Mouse (Mus musculus) hindbrain, embryonic 11.5 days (tissue): ENCODE measurements around the gene Defa30. TPM values are rescaled to one million over a fixed set of nuclear protein-coding genes. Genes with fewer than 3 reads are reported as not detected.
A peak's percentile ranks its signal among the peaks of the same experiment; 100 is the strongest.
"Not testable (repeated sequence)": the region's sequence is repeated elsewhere in the genome, so short reads cannot be mapped to it uniquely, and the experiment has no call there.

ENCODE experiments used
- ATAC-seq: fragments of 200-750 bp; cut with Nextera tagmentation; 2 replicates; pipeline ENCODE4 v1.8.0; 2017; ENCODE audit warnings: mild to moderate bottlenecking, moderate TSS enrichment, moderate library complexity; ENCODE audit not compliant: low FRiP score
- DNase-seq: peaks from one replicate; pipeline ENCODE4 v3.0.0-alpha.2; 2015; ENCODE audit warnings: low spot score
- H3K27ac ChIP-seq: fragments of 300-500 bp; sonication (generic); 2 replicates; pipeline ENCODE4 v1.5.1; 2014; ENCODE audit warnings: mild to moderate bottlenecking, low read depth, low read length
- H3K27me3 ChIP-seq: fragments of 300-500 bp; sonication (generic); 2 replicates; pipeline ENCODE4 v1.6.1; 2014; ENCODE audit warnings: mild to moderate bottlenecking, low read length, moderate library complexity, mixed read lengths; ENCODE audit not compliant: control insufficient read depth, insufficient read depth
- H3K36me3 ChIP-seq: fragments of 300-500 bp; sonication (generic); 2 replicates; pipeline ENCODE4 v1.6.1; 2014; ENCODE audit warnings: mild to moderate bottlenecking, low read length, moderate library complexity, mixed read lengths; ENCODE audit not compliant: control insufficient read depth, insufficient read depth
- H3K4me1 ChIP-seq: fragments of 300-500 bp; sonication (generic); replicated peaks from 2 replicates; pipeline ENCODE4 v1.6.1; 2014; ENCODE audit warnings: low read length, mixed read lengths; ENCODE audit not compliant: control insufficient read depth, insufficient read depth
- H3K4me2 ChIP-seq: fragments of 300-500 bp; sonication (generic); replicated peaks from 2 replicates; pipeline ENCODE4 v1.6.1; 2014; ENCODE audit warnings: mild to moderate bottlenecking, low read depth, low read length
- H3K4me3 ChIP-seq: fragments of 300-500 bp; sonication (generic); 2 replicates; pipeline ENCODE4 v1.5.1; 2014; ENCODE audit warnings: low read depth, low read length
- H3K9ac ChIP-seq: fragments of 300-500 bp; sonication (generic); 2 replicates; pipeline ENCODE4 v1.6.1; 2014; ENCODE audit warnings: low read depth, low read length
- H3K9me3 ChIP-seq: fragments of 300-500 bp; sonication (generic); 2 replicates; pipeline ENCODE4 v1.6.1; 2016; ENCODE audit warnings: low read length; ENCODE audit not compliant: control insufficient read depth
- WGBS: fragments of 180-500 bp; shearing (Covaris S2); extraction: QIAGEN DNeasy Blood & Tissue Kit; methylation state at CpG from one replicate; pipeline ENCODE4 v1.1.7; 2014; 5-methylcytosine and 5-hydroxymethylcytosine counted together
- polyA plus RNA-seq: library from polyadenylated mRNA; unstranded; fragments of >200 nt; fragmentation: Nextera tagmentation; extraction: Ambion mirVana; gene quantifications from 2 replicates; pipeline ENCODE4 v1.2.1, GENCODE M21; 2014

Defa30 gene
- not detected in 2 replicates for polyA plus RNA-seq

DNA sequence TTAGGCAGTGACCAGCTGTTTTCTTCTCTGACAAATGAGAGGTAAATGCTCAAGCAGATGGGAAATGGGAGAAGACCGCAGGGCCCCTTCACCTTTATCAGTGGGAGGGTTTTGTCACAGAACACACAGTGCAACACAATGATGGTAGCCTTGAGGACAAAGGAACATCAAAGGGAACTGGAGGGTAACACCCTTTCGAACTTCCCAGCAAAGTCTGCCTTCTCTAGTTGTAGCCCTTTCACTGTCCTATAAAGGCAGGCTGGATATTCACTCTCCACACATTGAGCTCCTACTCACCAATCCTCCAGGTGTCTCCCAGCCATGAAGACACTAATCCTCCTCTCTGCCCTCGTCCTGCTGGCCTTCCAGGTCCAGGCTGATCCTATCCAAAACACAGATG lies at the start of gene Defa30:
TSS of gene Defa30 (plus strand) at position 301 of the 400 bp plus-strand sequence.
- not testable (repeated sequence) for H3K4me2 ChIP-seq, H3K27me3 ChIP-seq, H3K27ac ChIP-seq, H3K9me3 ChIP-seq, ATAC-seq, H3K36me3 ChIP-seq, H3K4me1 ChIP-seq, H3K9ac ChIP-seq, DNase-seq, H3K4me3 ChIP-seq
- 52% methylated on average over 3 of the region's 3 CpGs for WGBS

GRCm38 (mm10) chr8:21093106-21093505 lies 41.3 kb upstream of the Defa30 start:
- ATAC-seq: no peak
- WGBS: 52% methylated on average over 4 of the region's 4 CpGs
- no peaks in the 10 kb centered on the region for H3K36me3 ChIP-seq

DNA sequence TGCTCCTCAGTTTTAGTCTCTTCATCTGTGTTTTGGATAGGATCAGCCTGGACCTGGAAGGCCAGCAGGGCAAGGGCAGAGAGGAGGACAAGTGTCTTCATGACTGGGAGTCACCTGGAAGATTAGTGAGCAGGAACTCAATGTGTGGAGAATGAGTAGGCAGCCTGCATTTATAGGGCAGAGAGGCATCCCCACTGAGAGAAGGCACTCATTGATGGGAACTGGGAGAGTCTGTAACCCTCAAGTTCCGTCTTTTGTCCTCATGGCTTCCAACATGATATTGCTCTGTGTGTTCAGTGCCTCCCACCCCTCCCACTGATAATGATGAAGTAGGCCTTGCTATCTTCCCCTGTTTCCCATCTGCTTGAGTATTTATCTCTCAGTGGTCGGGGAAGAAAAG lies 38.5 kb upstream of the Defa30 start, which contains the start of gene Gm14851:
TSS of gene Gm14851 (minus strand) at position 101 of the 400 bp plus-strand sequence.
- H3K36me3 ChIP-seq, H3K27me3 ChIP-seq, DNase-seq, ATAC-seq, H3K4me1 ChIP-seq, H3K9me3 ChIP-seq, H3K4me2 ChIP-seq, H3K4me3 ChIP-seq, H3K27ac ChIP-seq, H3K9ac ChIP-seq: not testable (repeated sequence)
- WGBS: no CpG with 5 or more reads among the region's 2 CpGs

More at GRCm38 (mm10) chr8:21093106-21093505, 41.3 kb upstream of the Defa30 start:
- DNase-seq: peak; percentile 0
- Histone ChIP-seq H3K4me3 (no peak overlapping the region), H3K9ac (no peak overlapping the region), H3K27me3 (no peaks in the 10 kb centered on the region), H3K27ac (no peak overlapping the region), H3K4me1 (no peaks in the 10 kb centered on the region), H3K4me2 (no peak overlapping the region), H3K9me3 (no peaks in the 10 kb centered on the region)

- WGBS: no CpG with 5 or more reads among the region's 1 CpGs
- not testable (repeated sequence) for ATAC-seq, H3K27ac ChIP-seq
Observed at GRCm38 (mm10) chr8:21161977-21162376, 27.5 kb downstream of the Defa30 start, which contains the start of gene Defa22. TSS of gene Defa22 (plus strand) at chr8:21162277.

More at GRCm38 (mm10) chr8:21161977-21162376, 27.5 kb downstream of the Defa30 start, which contains the start of gene Defa22:
- not testable (repeated sequence) for H3K9ac ChIP-seq, H3K4me1 ChIP-seq, H3K27me3 ChIP-seq, DNase-seq, H3K4me3 ChIP-seq, H3K9me3 ChIP-seq, H3K4me2 ChIP-seq, H3K36me3 ChIP-seq

Other genes starting within 250 kb of the Defa30 start
- gene Defb33, start 242.0 kb upstream of the Defa30 start, polyA plus RNA-seq: not detected in 2 replicates
- gene Gm15056, start 232.0 kb upstream of the Defa30 start, polyA plus RNA-seq: not detected in 2 replicates
- not detected in 2 replicates for gene Gm6040, start 212.6 kb upstream of the Defa30 start, polyA plus RNA-seq
- gene AY761185, start 189.9 kb upstream of the Defa30 start, polyA plus RNA-seq: not detected in 2 replicates
- not detected in 2 replicates for gene Defa21, start 109.1 kb upstream of the Defa30 start, polyA plus RNA-seq
- not detected in 2 replicates for gene Defa23, start 79.6 kb upstream of the Defa30 start, polyA plus RNA-seq
- gene Defa35, start 69.6 kb upstream of the Defa30 start, polyA plus RNA-seq: not detected in 2 replicates
- not detected in 2 replicates for gene Defa25, start 50.2 kb upstream of the Defa30 start, polyA plus RNA-seq
- gene Gm14851, start 38.6 kb upstream of the Defa30 start, polyA plus RNA-seq: not detected in 2 replicates
- gene Defa22, start 27.6 kb downstream of the Defa30 start, polyA plus RNA-seq: not detected in 2 replicates
- not detected in 2 replicates for gene Defa31, start 57.0 kb downstream of the Defa30 start, polyA plus RNA-seq
- not detected in 2 replicates for gene Gm15293, start 66.9 kb downstream of the Defa30 start, polyA plus RNA-seq
- gene Gm15292, start 115.1 kb downstream of the Defa30 start, polyA plus RNA-seq: not detected in 2 replicates
- gene Defa27, start 180.9 kb downstream of the Defa30 start, polyA plus RNA-seq: not detected in 2 replicates
- not detected in 2 replicates for gene Defa29, start 192.4 kb downstream of the Defa30 start, polyA plus RNA-seq
- gene Defa2, start 243.9 kb downstream of the Defa30 start, polyA plus RNA-seq: not detected in 2 replicates